Mouse (Mus musculus) kidney, adult 8-10 months (tissue): ENCODE measurements around the gene Mfap2.

Experiments
- DNase-seq, 2 experiments: peaks; one replicate each; pipeline ENCODE4 v3.0.0; 2022

Gene Mfap2

GRCm38 (mm10) chr4:141030541-141031206, 20.5 kb downstream of the Mfap2 start:
- no peak for DNase-seq

- peak; percentile 48 to 72 for DNase-seq
Measured at GRCm38 (mm10) chr4:141031733-141032132, 21.5 kb downstream of the Mfap2 start.

- peak; percentile 73 to 80 for DNase-seq
Measured at GRCm38 (mm10) chr4:141033606-141034549, 23.7 kb downstream of the Mfap2 start.

GRCm38 (mm10) chr4:141041117-141041516, 30.9 kb downstream of the Mfap2 start:
- peak in 1 of 2 experiments; percentile 28 for DNase-seq

GRCm38 (mm10) chr4:141044816-141045215, 34.6 kb downstream of the Mfap2 start:
- peak in 1 of 2 experiments; percentile 45 for DNase-seq

- DNase-seq = no peak
Measured at GRCm38 (mm10) chr4:141048810-141049475, 38.7 kb downstream of the Mfap2 start.

- DNase-seq = peak; percentile 45 to 49
Measured at GRCm38 (mm10) chr4:141049476-141049835, 39.2 kb downstream of the Mfap2 start.

GRCm38 (mm10) chr4:141052442-141052841, 42.2 kb downstream of the Mfap2 start:
- peak in 1 of 2 experiments; percentile 47 for DNase-seq

- peak; percentile 69 to 75 for DNase-seq
Measured at GRCm38 (mm10) chr4:141053138-141053537, 42.9 kb downstream of the Mfap2 start.

GRCm38 (mm10) chr4:141053568-141054161, 43.4 kb downstream of the Mfap2 start:
- peak; percentile 95 to 98 for DNase-seq

- DNase-seq = no peak
Measured at GRCm38 (mm10) chr4:141056970-141057369, 46.8 kb downstream of the Mfap2 start.

- DNase-seq = no peak
Measured at GRCm38 (mm10) chr4:141058835-141059234, 48.6 kb downstream of the Mfap2 start.

GRCm38 (mm10) chr4:141059616-141060425, 49.6 kb downstream of the Mfap2 start:
- DNase-seq = no peak

GRCm38 (mm10) chr4:141060426-141061301, 50.4 kb downstream of the Mfap2 start, which contains the start of gene Crocc:
Gene Crocc, minus strand, starts transcription at chr4:141060550.
- DNase-seq = peak; percentile 98 to 99

GRCm38 (mm10) chr4:141064104-141064659, 54.0 kb downstream of the Mfap2 start:
- DNase-seq = no peak

GRCm38 (mm10) chr4:141065123-141065522, 54.9 kb downstream of the Mfap2 start:
- peak; percentile 82 to 87 for DNase-seq
